Mouse (Mus musculus) stomach, postnatal 0 days (tissue): ENCODE data around the gene Atg2b.

Source experiments
- CTCF ChIP-seq: IDR thresholded peaks from 2 replicates; pipeline ENCODE4 v1.5.1; 2016; ENCODE audit warnings: antibody characterized with exemption, low read depth, mild to moderate bottlenecking, moderate library complexity
- EP300 ChIP-seq: optimal IDR thresholded peaks from 2 replicates; pipeline ENCODE3; 2016; ENCODE audit warnings: antibody characterized with exemption

- no peak for TF ChIP-seq CTCF
- TF ChIP-seq EP300, result no peak
Observed at GRCm38 (mm10) chr12:105705799-105706487, 20.9 kb upstream of the Atg2b start, which contains the start of gene Ak7.
